Mouse (Mus musculus): Measurements from ENCODE around the gene Timm8a2. TPM values are rescaled to one million over a fixed set of nuclear protein-coding genes. Genes with fewer than 3 reads are reported as not detected.

The Timm8a2 gene
- total RNA-seq (2023): 2.9 TPM

DNA sequence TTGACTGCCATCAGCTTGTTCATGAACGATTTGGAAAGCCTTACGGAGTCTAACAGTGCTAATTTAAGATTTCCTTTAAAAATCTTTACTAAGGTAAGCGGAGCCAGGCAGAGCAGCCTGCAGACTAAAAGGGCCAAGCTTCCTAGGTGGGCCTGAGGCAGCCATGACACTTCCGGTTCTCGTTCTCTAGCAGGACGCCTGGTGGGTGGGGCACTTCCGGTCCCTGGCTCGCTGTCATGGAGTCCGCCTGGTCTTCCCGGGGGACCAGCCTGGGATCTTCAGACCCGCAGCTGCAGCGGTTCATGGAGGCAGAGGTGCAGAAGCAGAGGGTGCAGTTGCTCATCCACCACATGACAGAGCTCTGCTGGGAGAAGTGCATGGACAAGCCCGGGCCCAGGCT, at the start of gene Timm8a2:
TSS of gene Timm8a2 (plus strand) at position 224 of the 400 bp plus-strand sequence.

Other genes with a start within 250 kb of the Timm8a2 start
- 16.7 TPM for gene Dock9, start 236.8 kb upstream of the Timm8a2 start, total RNA-seq (2023)
- 100 TPM for gene Ubac2, start 156.1 kb upstream of the Timm8a2 start, total RNA-seq (2023)
- 159 TPM for gene Gpr18, start 118.9 kb upstream of the Timm8a2 start, total RNA-seq (2023)
- 141 TPM for gene Gpr183, start 69.5 kb upstream of the Timm8a2 start, total RNA-seq (2023)
- 74.5 TPM for gene Tm9sf2, start 72.4 kb downstream of the Timm8a2 start, total RNA-seq (2023)
- 8.5 TPM for gene Clybl, start 147.0 kb downstream of the Timm8a2 start, total RNA-seq (2023)

Data from CD8-positive naive resting alpha-beta T cell, adult 57 days (primary cell).